Mouse (Mus musculus): Measurements from ENCODE around the gene Erbb4.

DNA sequence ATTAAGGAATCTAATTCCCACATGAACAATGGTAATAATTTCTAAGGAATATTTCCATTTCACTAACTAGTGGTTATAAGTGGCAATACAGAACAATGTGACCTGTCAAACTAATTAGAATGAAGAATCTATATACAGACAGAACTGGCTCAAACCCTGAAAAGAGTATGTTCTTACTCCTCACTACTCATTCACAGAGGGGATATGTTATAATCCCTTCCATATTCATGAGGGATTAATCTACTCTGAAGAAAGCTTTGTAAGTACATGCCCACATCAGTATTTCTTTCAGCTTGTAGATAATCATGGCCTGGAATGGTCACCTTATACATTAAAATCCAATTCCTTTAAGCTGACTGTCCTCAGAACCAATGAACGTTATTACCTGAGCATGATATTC, 276.3 kb downstream of the Erbb4 start:
- no peak for TF ChIP-seq POLR2A (IDR thresholded peaks at IDR 0.05; ENCODE audit: control insufficient read depth, low read depth, low read length)
- no peak for TF ChIP-seq CTCF (IDR thresholded peaks at IDR 0.05; ENCODE audit: control insufficient read depth, insufficient read depth, insufficient replicate concordance, low read depth, low read length)
